Mouse (Mus musculus): Measurements from ENCODE around the gene Cwc27.

- TF ChIP-seq CTCF (IDR thresholded peaks at IDR 0.05; ENCODE audit: insufficient read depth, low read depth, low read length), result no peak
- TF ChIP-seq POLR2A (IDR thresholded peaks at IDR 0.05; ENCODE audit: insufficient read depth, low read depth, low read length), result peak; percentile 31; the same call in 1 of the 2 replicates
Measured at GRCm38 (mm10) chr13:104816635-104817571, at the start of gene Cwc27.
